Mouse (Mus musculus): ENCODE measurements at regions not wholly inside any gene's neighbourhood (a gene's known extent, or its start where the extent isn't known, plus 50 kb on each side); places are given as distances from the start of the nearest gene placed in this dataset.

DNA sequence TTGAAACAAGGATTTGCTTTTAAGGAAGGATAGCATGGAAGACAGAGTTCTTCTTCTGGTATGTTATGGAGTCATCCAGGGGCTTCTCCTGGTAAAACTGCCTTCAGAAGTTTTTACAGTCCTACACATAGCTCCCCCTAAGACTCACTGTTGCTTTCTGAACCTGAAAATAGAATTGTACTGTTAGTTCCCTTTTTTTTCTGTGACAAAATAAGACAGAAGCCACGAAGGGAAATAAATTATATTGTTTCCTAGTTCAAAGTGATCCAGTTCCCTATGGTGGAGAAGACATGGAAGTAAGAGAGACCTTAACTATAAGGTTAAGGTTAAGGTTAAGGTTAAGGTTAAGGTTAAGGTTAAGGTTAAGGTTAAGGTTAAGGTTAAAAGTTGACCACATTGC is 251.5 kb upstream of the Kcnj16 start:
- Histone ChIP-seq H3K4me3 (ENCODE audit: insufficient read depth, poor library complexity, severe bottlenecking) (no peak overlapping the region), H3K79me3 (ENCODE audit: low read depth) (no peaks in the 10 kb centered on the region), H3K27me3 (ENCODE audit: control insufficient read depth, insufficient read depth, insufficient read length) (no peaks in the 10 kb centered on the region), H3K36me3 (ENCODE audit: control insufficient read depth, insufficient read depth) (no peaks in the 10 kb centered on the region), H3K79me2 (ENCODE audit: control insufficient read depth, insufficient read depth) (no peaks in the 10 kb centered on the region), H3ac (ENCODE audit: control insufficient read depth, insufficient read length, low read depth) (no peak overlapping the region)
- TF ChIP-seq USF1 (IDR thresholded peaks at IDR 0.05; ENCODE audit: low read depth): no peak
- TF ChIP-seq FOSL1 (IDR thresholded peaks at IDR 0.05; ENCODE audit: insufficient read depth, low read length, poor library complexity, severe bottlenecking): no peak
- TF ChIP-seq CTCF (IDR thresholded peaks at IDR 0.05; ENCODE audit: control insufficient read depth, insufficient read depth, insufficient read length): no peak
- no peak for TF ChIP-seq MAX (IDR thresholded peaks at IDR 0.05)
- no peak for TF ChIP-seq MYOD1 (IDR thresholded peaks at IDR 0.05; ENCODE audit: control insufficient read depth, insufficient read length, low read depth)
- no peak for TF ChIP-seq CEBPB (IDR thresholded peaks at IDR 0.05; ENCODE audit: low read depth)
- no peak for TF ChIP-seq MYOG (IDR thresholded peaks at IDR 0.05; ENCODE audit: control insufficient read depth, extremely low read depth, insufficient read length)

DNA sequence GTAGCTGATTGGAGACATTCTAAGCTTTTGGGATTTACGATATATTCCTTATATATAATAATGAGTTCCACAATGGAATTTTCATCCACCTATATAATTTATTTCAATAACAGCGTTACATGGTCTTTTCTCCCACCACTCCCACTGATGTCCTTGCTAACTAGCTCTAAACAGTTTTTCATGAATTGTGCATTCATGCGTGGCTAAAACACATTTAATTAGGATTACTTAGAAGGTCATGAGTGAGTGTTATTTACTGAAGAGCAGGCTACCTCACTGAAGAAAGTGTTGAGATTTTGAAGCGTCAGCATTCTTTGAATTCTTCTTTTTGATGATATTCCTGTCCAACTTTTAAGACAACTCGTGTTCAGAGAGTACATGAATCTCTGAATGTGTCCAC is 245.1 kb upstream of the Kcnj16 start:
- Histone ChIP-seq H3K79me3 (ENCODE audit: low read depth) (no peaks in the 10 kb centered on the region), H3K79me2 (ENCODE audit: control insufficient read depth, insufficient read depth) (no peaks in the 10 kb centered on the region), H3K4me3 (ENCODE audit: insufficient read depth, poor library complexity, severe bottlenecking) (no peak overlapping the region), H3K27me3 (ENCODE audit: control insufficient read depth, insufficient read depth, insufficient read length) (no peaks in the 10 kb centered on the region), H3ac (ENCODE audit: control insufficient read depth, insufficient read length, low read depth) (no peak overlapping the region), H3K36me3 (ENCODE audit: control insufficient read depth, insufficient read depth) (no peaks in the 10 kb centered on the region)
- TF ChIP-seq USF1 (IDR thresholded peaks at IDR 0.05; ENCODE audit: low read depth) (no peak), FOSL1 (IDR thresholded peaks at IDR 0.05; ENCODE audit: insufficient read depth, low read length, poor library complexity, severe bottlenecking) (no peak), MAX (IDR thresholded peaks at IDR 0.05) (no peak), CTCF (IDR thresholded peaks at IDR 0.05; ENCODE audit: control insufficient read depth, insufficient read depth, insufficient read length) (no peak), CEBPB (IDR thresholded peaks at IDR 0.05; ENCODE audit: low read depth) (no peak), MYOG (IDR thresholded peaks at IDR 0.05; ENCODE audit: control insufficient read depth, extremely low read depth, insufficient read length) (no peak), MYOD1 (IDR thresholded peaks at IDR 0.05; ENCODE audit: control insufficient read depth, insufficient read length, low read depth) (no peak)

DNA sequence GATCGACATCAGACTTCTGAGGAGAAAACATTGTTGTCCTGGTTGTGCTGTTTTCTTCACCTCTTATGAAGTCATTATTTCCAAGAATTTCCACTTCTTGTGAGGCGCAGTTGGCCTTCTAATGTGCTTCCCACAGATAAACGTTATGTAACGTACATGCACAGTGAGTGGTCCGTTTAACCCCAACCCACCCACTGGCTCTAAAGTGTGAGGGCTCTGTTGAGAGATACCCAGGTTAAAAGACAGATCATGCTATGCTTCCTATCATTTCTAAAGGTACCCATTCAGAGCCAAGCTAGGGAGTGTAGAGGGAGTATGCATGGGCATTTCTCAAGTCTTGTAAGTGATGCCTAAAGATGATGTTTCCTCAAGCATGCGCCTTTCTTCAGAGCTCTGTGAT is 243.9 kb upstream of the Kcnj16 start:
- no peak overlapping the region for H3K4me3 ChIP-seq (ENCODE audit: insufficient read depth, poor library complexity, severe bottlenecking)
- no peaks in the 10 kb centered on the region for H3K36me3 ChIP-seq (ENCODE audit: control insufficient read depth, insufficient read depth)
- H3ac ChIP-seq (ENCODE audit: control insufficient read depth, insufficient read length, low read depth): no peak overlapping the region
- no peaks in the 10 kb centered on the region for H3K79me3 ChIP-seq (ENCODE audit: low read depth)
- TF ChIP-seq USF1 (IDR thresholded peaks at IDR 0.05; ENCODE audit: low read depth) (no peak), CTCF (IDR thresholded peaks at IDR 0.05; ENCODE audit: control insufficient read depth, insufficient read depth, insufficient read length) (no peak), MAX (IDR thresholded peaks at IDR 0.05) (no peak), MYOG (IDR thresholded peaks at IDR 0.05; ENCODE audit: control insufficient read depth, extremely low read depth, insufficient read length) (no peak), CEBPB (IDR thresholded peaks at IDR 0.05; ENCODE audit: low read depth) (no peak), FOSL1 (IDR thresholded peaks at IDR 0.05; ENCODE audit: insufficient read depth, low read length, poor library complexity, severe bottlenecking) (no peak), MYOD1 (IDR thresholded peaks at IDR 0.05; ENCODE audit: control insufficient read depth, insufficient read length, low read depth) (no peak)
- no peaks in the 10 kb centered on the region for H3K27me3 ChIP-seq (ENCODE audit: control insufficient read depth, insufficient read depth, insufficient read length)
- no peaks in the 10 kb centered on the region for H3K79me2 ChIP-seq (ENCODE audit: control insufficient read depth, insufficient read depth)

DNA sequence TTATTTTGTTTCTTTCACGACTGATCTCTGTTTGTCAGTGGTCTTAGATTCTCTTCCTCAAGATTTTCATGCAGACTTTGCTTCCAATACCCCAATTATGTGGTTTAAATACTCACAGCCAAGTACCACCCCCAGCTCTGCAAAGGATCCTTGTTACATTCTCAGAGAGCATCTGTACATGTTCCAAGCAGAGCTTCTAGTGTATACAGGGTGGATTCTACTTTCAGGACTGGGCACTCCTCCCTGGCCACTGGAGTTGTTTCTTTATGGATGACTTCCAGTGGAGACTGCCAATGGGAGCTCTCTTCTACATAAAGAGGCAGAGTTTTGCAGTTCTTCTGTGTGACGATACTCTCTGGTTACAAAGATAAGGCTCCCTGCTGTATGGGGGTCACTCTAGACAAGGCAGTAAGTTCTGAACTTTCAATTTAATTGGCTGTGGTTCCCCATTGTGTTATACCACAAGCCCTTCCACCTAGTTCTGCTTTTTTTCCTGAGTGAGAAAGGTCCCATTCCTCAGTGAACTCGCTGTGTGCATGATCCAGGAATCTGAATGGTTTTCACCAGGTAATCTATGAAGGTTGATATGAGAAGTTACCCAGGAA is 240.4 kb upstream of the Kcnj16 start:
- no peaks in the 10 kb centered on the region for H3K27me3 ChIP-seq (ENCODE audit: control insufficient read depth, insufficient read depth, insufficient read length)
- H3K36me3 ChIP-seq (ENCODE audit: control insufficient read depth, insufficient read depth): no peaks in the 10 kb centered on the region
- no peak overlapping the region for H3ac ChIP-seq (ENCODE audit: control insufficient read depth, insufficient read length, low read depth)
- H3K4me3 ChIP-seq (ENCODE audit: insufficient read depth, poor library complexity, severe bottlenecking): no peak overlapping the region
- no peaks in the 10 kb centered on the region for H3K79me2 ChIP-seq (ENCODE audit: control insufficient read depth, insufficient read depth)
- H3K79me3 ChIP-seq (ENCODE audit: low read depth): no peaks in the 10 kb centered on the region
- no peak for TF ChIP-seq MYOG (IDR thresholded peaks at IDR 0.05; ENCODE audit: control insufficient read depth, extremely low read depth, insufficient read length)
- no peak for TF ChIP-seq FOSL1 (IDR thresholded peaks at IDR 0.05; ENCODE audit: insufficient read depth, low read length, poor library complexity, severe bottlenecking)
- TF ChIP-seq MAX (IDR thresholded peaks at IDR 0.05): no peak
- no peak for TF ChIP-seq MYOD1 (IDR thresholded peaks at IDR 0.05; ENCODE audit: control insufficient read depth, insufficient read length, low read depth)
- TF ChIP-seq USF1 (IDR thresholded peaks at IDR 0.05; ENCODE audit: low read depth): no peak
- TF ChIP-seq CEBPB (IDR thresholded peaks at IDR 0.05; ENCODE audit: low read depth): no peak
- TF ChIP-seq CTCF (IDR thresholded peaks at IDR 0.05; ENCODE audit: control insufficient read depth, insufficient read depth, insufficient read length): no peak

DNA sequence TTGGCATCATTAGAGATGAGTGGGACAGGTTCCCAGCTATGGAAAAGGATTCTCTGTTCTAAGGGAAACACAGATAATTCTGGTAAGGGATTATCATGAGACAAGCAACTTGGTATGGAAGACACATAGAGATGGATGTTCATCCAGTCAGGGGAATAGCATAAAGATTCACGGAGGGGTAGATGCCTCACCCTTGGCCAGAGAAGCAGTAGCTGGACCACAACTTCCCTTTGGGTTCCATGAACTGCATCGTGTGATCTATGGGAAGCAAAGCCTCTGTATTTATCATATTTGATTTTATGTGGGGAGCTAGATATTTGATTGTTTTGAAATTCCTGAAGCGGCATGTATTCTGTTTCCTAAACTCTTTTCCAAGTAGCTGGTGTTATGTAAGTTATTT is 236.3 kb upstream of the Kcnj16 start:
- Histone ChIP-seq H3K4me3 (ENCODE audit: insufficient read depth, poor library complexity, severe bottlenecking) (no peak overlapping the region), H3K36me3 (ENCODE audit: control insufficient read depth, insufficient read depth) (no peaks in the 10 kb centered on the region)
- TF ChIP-seq MAX (IDR thresholded peaks at IDR 0.05) (no peak), CTCF (IDR thresholded peaks at IDR 0.05; ENCODE audit: control insufficient read depth, insufficient read depth, insufficient read length) (no peak), MYOG (IDR thresholded peaks at IDR 0.05; ENCODE audit: control insufficient read depth, extremely low read depth, insufficient read length) (no peak), USF1 (IDR thresholded peaks at IDR 0.05; ENCODE audit: low read depth) (no peak), FOSL1 (IDR thresholded peaks at IDR 0.05; ENCODE audit: insufficient read depth, low read length, poor library complexity, severe bottlenecking) (no peak), CEBPB (IDR thresholded peaks at IDR 0.05; ENCODE audit: low read depth) (no peak), MYOD1 (IDR thresholded peaks at IDR 0.05; ENCODE audit: control insufficient read depth, insufficient read length, low read depth) (no peak)

More for the DNA sequence above, 236.3 kb upstream of the Kcnj16 start:
- Histone ChIP-seq H3K79me2 (ENCODE audit: control insufficient read depth, insufficient read depth) (no peaks in the 10 kb centered on the region), H3K79me3 (ENCODE audit: low read depth) (no peaks in the 10 kb centered on the region), H3K27me3 (ENCODE audit: control insufficient read depth, insufficient read depth, insufficient read length) (no peaks in the 10 kb centered on the region), H3ac (ENCODE audit: control insufficient read depth, insufficient read length, low read depth) (no peak overlapping the region)
